Mouse (Mus musculus) kidney, embryonic 14.5 days (tissue): ENCODE results near the gene Ssr3. TPM values are rescaled to one million over a fixed set of nuclear protein-coding genes. Genes with fewer than 3 reads are reported as not detected.

Experiments
- ATAC-seq: fragments of 200-750 bp; cut with Nextera tagmentation; 2 replicates; pipeline ENCODE4 v1.8.0; 2017; ENCODE audit warnings: moderate number of reproducible peaks, mild to moderate bottlenecking, moderate TSS enrichment, moderate library complexity; ENCODE audit not compliant: low FRiP score, low TSS enrichment
- H3K27ac ChIP-seq: fragments of 300-500 bp; sonication (generic); 2 replicates; pipeline ENCODE4 v1.5.1; 2014; ENCODE audit warnings: low read depth, mild to moderate bottlenecking, low read length, moderate library complexity, mixed read lengths
- H3K27me3 ChIP-seq: fragments of 300-500 bp; sonication (generic); 2 replicates; pipeline ENCODE4 v1.6.1; 2014; ENCODE audit warnings: mild to moderate bottlenecking, low read length; ENCODE audit not compliant: control insufficient read depth, insufficient read depth
- H3K36me3 ChIP-seq: fragments of 300-500 bp; sonication (generic); 2 replicates; pipeline ENCODE4 v1.6.1; 2014; ENCODE audit warnings: low read length, mixed read lengths; ENCODE audit not compliant: control insufficient read depth, insufficient read depth
- H3K4me1 ChIP-seq: fragments of 300-500 bp; sonication (generic); 2 replicates; pipeline ENCODE4 v1.6.1; 2014; ENCODE audit warnings: low read length, mixed read lengths; ENCODE audit not compliant: control insufficient read depth, insufficient read depth
- H3K4me2 ChIP-seq: fragments of 300-500 bp; sonication (generic); replicated peaks from 2 replicates; pipeline ENCODE4 v1.6.1; 2014; ENCODE audit warnings: low read depth, mild to moderate bottlenecking, low read length
- H3K4me3 ChIP-seq: fragments of 300-500 bp; sonication (generic); 2 replicates; pipeline ENCODE4 v1.5.1; 2014; ENCODE audit warnings: mild to moderate bottlenecking, low read length
- H3K9ac ChIP-seq: fragments of 300-500 bp; sonication (generic); 2 replicates; pipeline ENCODE4 v1.6.1; 2014; ENCODE audit warnings: low read depth, mild to moderate bottlenecking, low read length, moderate library complexity
- H3K9me3 ChIP-seq: fragments of 300-500 bp; sonication (generic); 2 replicates; pipeline ENCODE4 v1.6.1; 2016; ENCODE audit warnings: low read length; ENCODE audit not compliant: control insufficient read depth
- WGBS: fragments of 180-500 bp; shearing (Covaris S2); extraction: QIAGEN DNeasy Blood & Tissue Kit; methylation state at CpG from one replicate; pipeline ENCODE4 v1.1.7; 2014; 5-methylcytosine and 5-hydroxymethylcytosine counted together
- polyA plus RNA-seq: library from polyadenylated mRNA; unstranded; fragments of >200 nt; fragmentation: Nextera tagmentation; extraction: Ambion mirVana; gene quantifications from 2 replicates; pipeline ENCODE4 v1.2.1, GENCODE M21; 2014

Gene Ssr3
- polyA plus RNA-seq, 1 experiment from 2014 or later: 323 TPM

DNA sequence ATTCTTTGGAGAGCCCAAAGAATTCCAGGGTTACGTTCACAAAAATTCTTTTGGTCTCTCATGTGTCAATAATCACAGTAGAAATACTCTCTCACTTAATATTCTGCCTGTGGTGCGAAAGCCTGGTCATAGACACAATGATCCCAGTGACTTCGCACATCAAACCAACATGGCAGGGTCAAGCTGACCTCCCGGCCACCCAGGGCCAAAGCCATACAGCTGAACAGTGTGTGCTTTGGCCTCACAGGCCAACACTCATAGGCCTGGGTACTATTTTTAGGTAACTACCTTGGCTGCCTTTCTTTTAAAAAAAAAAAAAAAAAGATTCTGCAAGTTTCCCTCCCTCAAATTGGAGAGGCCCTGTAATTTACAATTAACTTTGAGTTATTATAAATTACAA, 11.3 kb downstream of the Ssr3 start:
- no peak overlapping the region for H3K9ac ChIP-seq
- no peaks in the 10 kb centered on the region for H3K9me3 ChIP-seq
- no peak overlapping the region for H3K4me3 ChIP-seq
- no peak overlapping the region for H3K4me2 ChIP-seq
- H3K36me3 ChIP-seq: peaks cover 73% of the 10 kb centered on the region
- 85% methylated on average over 4 of the region's 4 CpGs for WGBS
- no peak for ATAC-seq
- no peaks in the 10 kb centered on the region for H3K27me3 ChIP-seq
- H3K27ac ChIP-seq: no peak overlapping the region
- H3K4me1 ChIP-seq: no peaks in the 10 kb centered on the region

DNA sequence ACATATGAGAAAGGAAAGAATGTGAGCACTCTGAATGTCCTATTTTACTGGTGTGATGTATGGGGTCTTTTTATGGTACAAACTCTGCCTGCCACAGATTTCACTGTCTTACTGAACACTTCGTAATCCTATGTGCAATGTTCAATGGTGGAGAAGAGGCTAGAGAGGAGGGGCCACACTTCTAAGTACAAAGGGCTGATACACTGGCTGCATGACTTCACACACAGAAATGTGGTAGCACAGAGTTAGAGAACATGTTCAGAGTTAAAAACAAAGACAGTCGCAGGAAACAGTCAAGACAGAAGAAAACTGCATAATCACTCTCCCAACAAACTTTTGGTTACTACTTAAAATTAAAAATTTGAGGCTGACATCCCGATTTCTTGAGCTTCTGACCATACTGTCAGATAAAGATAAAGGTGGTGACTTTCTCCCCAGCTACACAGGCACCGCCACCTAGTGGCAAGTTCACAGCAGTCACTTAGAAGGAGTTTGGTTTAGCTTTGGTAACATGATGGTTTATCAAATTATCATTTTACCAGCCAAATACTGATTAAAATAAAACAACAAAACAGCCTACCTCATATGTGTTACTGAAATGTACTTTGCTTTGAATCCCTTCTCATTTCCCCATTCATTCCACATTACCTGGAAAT, 12.4 kb downstream of the Ssr3 start:
- Histone ChIP-seq H3K4me3 (no peak overlapping the region), H3K4me2 (no peak overlapping the region), H3K27ac (no peak overlapping the region), H3K9me3 (no peaks in the 10 kb centered on the region), H3K36me3 (peaks cover 62% of the 10 kb centered on the region), H3K9ac (no peak overlapping the region), H3K27me3 (no peaks in the 10 kb centered on the region), H3K4me1 (no peaks in the 10 kb centered on the region)
- no peak for ATAC-seq
- 83% methylated on average over 4 of the region's 4 CpGs for WGBS

GRCm38 (mm10) chr3:65378724-65379123, 13.7 kb downstream of the Ssr3 start:
- H3K9me3 ChIP-seq: no peaks in the 10 kb centered on the region
- H3K27ac ChIP-seq: no peak overlapping the region
- no peak overlapping the region for H3K9ac ChIP-seq
- no peak for ATAC-seq
- no peak overlapping the region for H3K4me3 ChIP-seq
- peaks cover 50% of the 10 kb centered on the region for H3K36me3 ChIP-seq
- no peaks in the 10 kb centered on the region for H3K27me3 ChIP-seq
- no peaks in the 10 kb centered on the region for H3K4me1 ChIP-seq
- H3K4me2 ChIP-seq: no peak overlapping the region

DNA sequence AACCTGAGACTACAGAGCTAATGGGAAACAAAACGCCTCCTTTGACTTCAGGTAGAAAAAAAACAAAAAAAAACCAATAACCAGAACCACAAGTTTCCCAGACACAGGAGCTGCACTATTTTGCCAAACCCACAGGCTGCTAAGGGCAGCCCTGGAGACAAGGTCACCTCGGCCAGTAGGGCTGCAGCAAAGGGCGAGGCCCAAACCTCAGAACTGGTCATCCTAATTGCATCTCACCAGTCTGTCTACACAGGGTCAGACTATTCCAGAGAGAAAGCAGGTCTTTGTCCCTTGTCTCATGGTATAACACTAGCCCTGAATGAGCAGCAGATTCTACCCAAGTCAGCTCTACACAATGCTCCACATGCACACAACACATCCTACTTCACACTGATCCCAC, 17.7 kb downstream of the Ssr3 start:
- ATAC-seq: no peak
- no peak overlapping the region for H3K4me3 ChIP-seq
- H3K27me3 ChIP-seq: no peaks in the 10 kb centered on the region
- 84% methylated on average over 3 of the region's 3 CpGs for WGBS
- no peaks in the 10 kb centered on the region for H3K4me1 ChIP-seq
- peaks cover 34% of the 10 kb centered on the region for H3K36me3 ChIP-seq
- H3K9ac ChIP-seq: no peak overlapping the region
- H3K27ac ChIP-seq: no peak overlapping the region
- H3K9me3 ChIP-seq: no peaks in the 10 kb centered on the region
- H3K4me2 ChIP-seq: no peak overlapping the region

GRCm38 (mm10) chr3:65373594-65374182, 18.7 kb downstream of the Ssr3 start:
- H3K36me3 ChIP-seq: peaks cover 26% of the 10 kb centered on the region
- WGBS: 80% methylated on average over 5 of the region's 5 CpGs

DNA sequence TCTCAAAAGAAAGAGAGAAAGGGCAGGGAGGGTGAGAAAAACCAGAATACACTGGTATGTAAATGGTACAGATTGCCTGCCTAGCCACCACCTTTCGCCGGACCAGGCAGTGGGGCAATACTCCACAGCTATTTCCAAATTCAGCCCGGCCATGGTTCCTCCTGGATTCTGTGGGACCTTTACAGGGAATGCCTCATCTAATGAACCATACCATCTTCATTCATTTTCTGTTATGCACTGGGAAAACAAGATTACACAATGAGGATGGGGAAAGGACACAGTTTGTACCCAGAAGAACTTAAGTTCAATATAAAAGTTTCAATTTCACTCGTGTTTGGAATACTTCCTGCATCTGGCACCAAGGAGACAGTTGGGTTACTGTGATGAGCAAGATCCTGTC, 19.9 kb downstream of the Ssr3 start:
- no peak overlapping the region for H3K4me3 ChIP-seq
- no peak for ATAC-seq
- 93% methylated on average over 4 of the region's 4 CpGs for WGBS
- H3K9me3 ChIP-seq: no peaks in the 10 kb centered on the region
- no peak overlapping the region for H3K4me2 ChIP-seq
- no peak overlapping the region for H3K27ac ChIP-seq
- no peaks in the 10 kb centered on the region for H3K4me1 ChIP-seq
- H3K36me3 ChIP-seq: peaks cover 27% of the 10 kb centered on the region
- H3K27me3 ChIP-seq: no peaks in the 10 kb centered on the region
- H3K9ac ChIP-seq: no peak overlapping the region

More at GRCm38 (mm10) chr3:65373594-65374182, 18.7 kb downstream of the Ssr3 start:
- H3K4me1 ChIP-seq: no peaks in the 10 kb centered on the region
- no peak overlapping the region for H3K27ac ChIP-seq
- no peaks in the 10 kb centered on the region for H3K27me3 ChIP-seq
- no peak overlapping the region for H3K4me2 ChIP-seq
- no peak overlapping the region for H3K9ac ChIP-seq
- no peaks in the 10 kb centered on the region for H3K9me3 ChIP-seq
- ATAC-seq: no peak
- H3K4me3 ChIP-seq: no peak overlapping the region

- Histone ChIP-seq H3K9ac (no peak overlapping the region), H3K9me3 (no peaks in the 10 kb centered on the region), H3K27me3 (no peaks in the 10 kb centered on the region), H3K27ac (no peak overlapping the region), H3K4me3 (no peak overlapping the region), H3K4me2 (no peak overlapping the region), H3K4me1 (no peaks in the 10 kb centered on the region), H3K36me3 (peaks cover 19% of the 10 kb centered on the region)
- no peak for ATAC-seq
- WGBS: 73% methylated on average over 4 of the region's 4 CpGs
Measured at GRCm38 (mm10) chr3:65367944-65368343, 24.5 kb downstream of the Ssr3 start.

GRCm38 (mm10) chr3:65365921-65366710, 26.3 kb downstream of the Ssr3 start:
- no peak for ATAC-seq
- 71% methylated on average over 10 of the region's 10 CpGs for WGBS
- H3K9me3 ChIP-seq: no peaks in the 10 kb centered on the region
- no peak overlapping the region for H3K9ac ChIP-seq
- peaks cover 6% of the 10 kb centered on the region; the same call in 1 of the 2 replicates for H3K36me3 ChIP-seq
- H3K4me3 ChIP-seq: no peak overlapping the region
- no peak overlapping the region for H3K4me2 ChIP-seq
- H3K27me3 ChIP-seq: no peaks in the 10 kb centered on the region
- no peaks in the 10 kb centered on the region for H3K4me1 ChIP-seq
- H3K27ac ChIP-seq: no peak overlapping the region

DNA sequence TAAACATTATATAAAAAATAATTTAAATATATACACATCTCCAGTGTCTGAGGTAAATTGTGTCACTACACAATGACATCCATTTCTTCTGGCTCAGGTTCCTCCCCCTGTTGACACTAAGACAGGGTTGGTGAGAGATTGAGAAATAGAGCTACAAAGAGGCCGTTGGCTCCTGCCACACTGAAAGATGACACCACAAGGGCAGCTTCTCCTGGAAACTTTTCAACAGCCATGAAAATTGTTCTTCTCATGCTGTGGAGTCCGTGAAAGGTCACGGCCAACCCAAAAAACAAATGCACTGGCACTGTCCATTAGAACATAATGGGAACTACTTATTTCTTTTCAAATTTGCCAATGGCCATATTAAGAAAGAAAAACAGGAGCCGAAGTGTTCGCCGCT, 27.2 kb downstream of the Ssr3 start:
- 56% methylated on average over 6 of the region's 6 CpGs for WGBS
- no peak for ATAC-seq

More for the DNA sequence above, 27.2 kb downstream of the Ssr3 start:
- no peak overlapping the region for H3K4me2 ChIP-seq
- no peaks in the 10 kb centered on the region for H3K27me3 ChIP-seq
- H3K27ac ChIP-seq: 0 out of 2 replicates have a peak overlapping the region, but pooled peaks have one; percentile 7
- H3K9me3 ChIP-seq: no peaks in the 10 kb centered on the region
- H3K9ac ChIP-seq: no peak overlapping the region
- peaks cover 6% of the 10 kb centered on the region; the same call in 1 of the 2 replicates for H3K36me3 ChIP-seq
- no peak overlapping the region for H3K4me3 ChIP-seq
- no peaks in the 10 kb centered on the region for H3K4me1 ChIP-seq
